Mouse (Mus musculus) C3H10T1/2 (cell line): ENCODE results near the gene Coasy. TPM values are rescaled to one million over a fixed set of nuclear protein-coding genes. Genes with fewer than 3 reads are reported as not detected.

Experiments used
- polyA plus RNA-seq, 2 experiments: library from polyadenylated mRNA; unstranded; fragments of >200 nt; fragmentation: generic; extraction: Trizol; gene quantifications; one replicate each; pipeline ENCODE4 v1.2.1; 2012; ENCODE audit warnings: missing spikeins in 2 of 2

The Coasy gene
- polyA plus RNA-seq: 10 to 100 TPM; 24.7 to 42.6 TPM

DNA sequence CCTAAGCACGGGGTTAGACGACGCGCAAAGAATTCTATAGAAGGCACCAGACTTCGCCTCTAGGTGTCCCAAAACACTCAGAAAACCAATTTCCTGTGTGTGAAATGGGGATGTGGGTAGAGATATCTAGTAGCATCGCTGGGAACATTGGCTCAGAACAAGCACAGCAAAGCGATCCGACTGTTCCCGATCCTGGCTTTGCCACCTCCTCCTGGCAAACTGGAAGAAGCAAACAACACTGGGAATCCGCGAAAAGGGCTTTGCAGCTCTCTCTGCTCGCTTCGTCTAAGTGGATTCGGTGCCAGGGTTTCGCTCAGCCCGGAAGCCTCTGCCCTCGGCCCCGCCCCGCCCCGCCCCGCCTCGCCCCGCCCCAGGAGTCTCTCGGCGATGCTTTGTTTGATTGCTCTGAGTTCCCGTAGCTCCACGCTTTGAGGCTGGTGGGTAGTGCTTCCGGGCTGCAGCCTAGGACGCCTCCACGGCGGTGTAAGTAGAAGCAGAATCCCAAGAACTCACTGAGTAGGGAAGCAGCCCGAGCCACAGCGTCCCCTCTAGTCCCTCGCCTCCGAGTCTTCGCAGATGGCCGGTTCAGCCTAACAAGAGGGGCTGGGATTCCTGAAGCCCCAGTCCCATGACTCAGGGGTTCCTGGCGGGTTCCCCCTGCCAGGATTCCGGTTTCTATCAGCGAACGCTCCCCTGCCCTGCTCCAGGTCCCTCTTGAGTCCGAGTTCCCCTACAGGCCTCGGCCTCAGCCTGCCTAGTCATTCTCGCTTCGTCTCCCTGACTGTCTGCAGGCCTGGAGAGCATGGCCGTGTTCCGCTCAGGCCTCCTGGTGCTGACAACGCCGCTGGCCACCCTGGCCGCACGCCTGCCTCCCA, at the start of gene Coasy:
Gene Coasy (plus strand): TSS at position 358 of the 875 bp plus-strand sequence.

GRCm38 (mm10) chr11:101069391-101070188, 12.8 kb upstream of the Coasy start, which contains the start of gene Naglu:
Gene Naglu (plus strand): TSS chr11:101070012.

GRCm38 (mm10) chr11:101078121-101078520, 4.2 kb upstream of the Coasy start, which contains the start of gene Hsd17b1:
Gene Hsd17b1 (plus strand): TSS chr11:101078411.

GRCm38 (mm10) chr11:101086756-101087681, 4.7 kb downstream of the Coasy start, which contains the start of gene Mlx:
Gene Mlx (plus strand): TSS chr11:101087277.

GRCm38 (mm10) chr11:101095314-101096024, 13.1 kb downstream of the Coasy start, which contains the start of gene Psmc3ip:
Gene Psmc3ip (minus strand): TSS chr11:101095436.

DNA sequence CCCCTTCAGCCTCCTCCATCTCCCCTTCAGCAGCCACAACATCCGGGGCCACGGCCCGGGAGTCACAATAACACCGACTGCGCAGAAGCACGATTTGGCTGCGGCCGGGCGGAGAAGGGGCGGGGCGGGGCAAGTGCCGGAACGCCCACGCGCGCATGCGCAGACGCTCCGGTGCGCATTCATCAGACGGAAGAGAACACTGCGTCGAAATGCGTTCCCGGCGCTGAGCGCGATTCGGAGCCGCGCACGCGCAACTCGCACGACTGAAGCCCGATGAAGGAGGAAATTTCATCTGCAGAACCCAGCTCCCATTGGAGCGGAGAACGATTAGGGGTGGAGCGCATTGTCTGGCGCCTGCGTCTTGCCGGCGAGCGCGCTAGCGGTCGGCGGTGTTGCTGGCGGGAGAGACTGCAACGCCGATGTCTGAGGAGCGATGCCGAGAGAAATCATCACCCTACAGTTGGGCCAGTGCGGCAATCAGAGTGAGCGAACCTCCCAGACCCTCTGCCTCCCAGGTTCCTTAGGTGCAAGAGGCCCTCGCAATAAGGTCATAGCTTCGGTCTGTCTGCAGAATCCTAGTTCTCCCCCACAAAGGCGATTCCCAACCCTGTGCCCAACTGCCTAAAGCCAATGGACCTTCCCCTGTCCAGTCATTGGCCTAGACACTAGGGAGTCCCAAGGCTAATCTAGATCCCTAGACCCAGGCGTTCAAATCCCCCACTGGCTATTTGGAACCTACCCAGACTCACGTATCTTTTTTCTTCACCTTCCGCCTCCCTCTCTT, 37.6 kb downstream of the Coasy start, which contains the start of the genes Retreg3 and Tubg1:
Gene Retreg3 (minus strand): TSS at position 133 of the 784 bp plus-strand sequence.
Gene Tubg1 (plus strand): TSS at position 178 of the 784 bp plus-strand sequence.

Other genes starting within 250 kb of the Coasy start
- gene Stat5b, start 231.8 kb upstream of the Coasy start, polyA plus RNA-seq: 10 to 100 TPM in 1 of 2 experiments, 1 to 10 TPM in 1; 4.0 to 25.5 TPM
- 10 to 100 TPM in 1 of 2 experiments, 1 to 10 TPM in 1; 5.4 to 67.1 TPM for gene Stat5a, start 223.2 kb upstream of the Coasy start, polyA plus RNA-seq
- gene Stat3, start 143.0 kb upstream of the Coasy start, polyA plus RNA-seq: 10 to 100 TPM in 1 of 2 experiments, 1 to 10 TPM in 1; 5.2 to 83.6 TPM
- gene Cavin1, start 111.7 kb upstream of the Coasy start, polyA plus RNA-seq: 1,000 to 10,000 TPM in 1 of 2 experiments, 100 to 1,000 TPM in 1; 353 to 1,064 TPM
- gene Atp6v0a1, start 73.1 kb upstream of the Coasy start, polyA plus RNA-seq: 10 to 100 TPM; 22.1 to 58.2 TPM
- 10 to 100 TPM; 21.6 to 69.1 TPM for gene Naglu, start 12.6 kb upstream of the Coasy start, polyA plus RNA-seq
- under 1 TPM; 0.02 to 0.50 TPM for gene Hsd17b1, start 4.2 kb upstream of the Coasy start, polyA plus RNA-seq
- gene Mlx, start 4.7 kb downstream of the Coasy start, polyA plus RNA-seq: 10 to 100 TPM; 23.4 to 30.0 TPM
- 10 to 100 TPM; 10.9 to 17.0 TPM for gene Psmc3ip, start 12.9 kb downstream of the Coasy start, polyA plus RNA-seq
- 10 to 100 TPM; 18.5 to 57.2 TPM for gene Retreg3, start 37.3 kb downstream of the Coasy start, polyA plus RNA-seq
- gene Tubg1, start 37.4 kb downstream of the Coasy start, polyA plus RNA-seq: 100 to 1,000 TPM in 1 of 2 experiments, 10 to 100 TPM in 1; 79.8 to 132 TPM
- under 1 TPM; 0.08 to 0.42 TPM for gene Tubg2, start 73.3 kb downstream of the Coasy start, polyA plus RNA-seq
- 1 to 10 TPM in 1 of 2 experiments, under 1 TPM in 1; 0.25 to 4.2 TPM for gene Cntnap1, start 88.0 kb downstream of the Coasy start, polyA plus RNA-seq
- 10 to 100 TPM; 19.4 to 50.6 TPM for gene Plekhh3, start 88.8 kb downstream of the Coasy start, polyA plus RNA-seq
- 1 to 10 TPM in 1 of 2 experiments, under 1 TPM in 1; 0.15 to 1.9 TPM for gene Ccr10, start 92.9 kb downstream of the Coasy start, polyA plus RNA-seq
- gene Ezh1, start 143.9 kb downstream of the Coasy start, polyA plus RNA-seq: 10 to 100 TPM in 1 of 2 experiments, 1 to 10 TPM in 1; 2.5 to 59.5 TPM
- 10 to 100 TPM in 1 of 2 experiments, under 1 TPM in 1; 0.06 to 11.4 TPM for gene Ramp2, start 163.5 kb downstream of the Coasy start, polyA plus RNA-seq
- gene Vps25, start 171.1 kb downstream of the Coasy start, polyA plus RNA-seq: 100 to 1,000 TPM; 160 to 255 TPM
- gene Wnk4, start 178.0 kb downstream of the Coasy start, polyA plus RNA-seq: 10 to 100 TPM in 1 of 2 experiments, under 1 TPM in 1; 0.75 to 15.8 TPM
- gene Cntd1, start 196.4 kb downstream of the Coasy start, polyA plus RNA-seq: under 1 TPM in 1 of 2 experiments, not detected in 1; 0.31 TPM
- 100 to 1,000 TPM; 129 to 135 TPM for gene Coa3, start 196.5 kb downstream of the Coasy start, polyA plus RNA-seq
- gene Becn1, start 219.7 kb downstream of the Coasy start, polyA plus RNA-seq: 100 to 1,000 TPM in 1 of 2 experiments, 10 to 100 TPM in 1; 26.7 to 146 TPM
- gene Psme3, start 233.6 kb downstream of the Coasy start, polyA plus RNA-seq: 10 to 100 TPM; 40.8 to 46.7 TPM
- gene Aoc2, start 242.5 kb downstream of the Coasy start, polyA plus RNA-seq: 1 to 10 TPM in 1 of 2 experiments, under 1 TPM in 1; 0.28 to 2.7 TPM
- gene Aoc3, start 248.0 kb downstream of the Coasy start, polyA plus RNA-seq: 10 to 100 TPM in 1 of 2 experiments, under 1 TPM in 1; 0.39 to 37.3 TPM